Mouse (Mus musculus): ENCODE data around the gene Lims1. TPM values are rescaled to one million over a fixed set of nuclear protein-coding genes. Genes with fewer than 3 reads are reported as not detected.

Lims1 gene
- polyA plus RNA-seq, 1 experiment from 2014 or later = 111 TPM

DNA sequence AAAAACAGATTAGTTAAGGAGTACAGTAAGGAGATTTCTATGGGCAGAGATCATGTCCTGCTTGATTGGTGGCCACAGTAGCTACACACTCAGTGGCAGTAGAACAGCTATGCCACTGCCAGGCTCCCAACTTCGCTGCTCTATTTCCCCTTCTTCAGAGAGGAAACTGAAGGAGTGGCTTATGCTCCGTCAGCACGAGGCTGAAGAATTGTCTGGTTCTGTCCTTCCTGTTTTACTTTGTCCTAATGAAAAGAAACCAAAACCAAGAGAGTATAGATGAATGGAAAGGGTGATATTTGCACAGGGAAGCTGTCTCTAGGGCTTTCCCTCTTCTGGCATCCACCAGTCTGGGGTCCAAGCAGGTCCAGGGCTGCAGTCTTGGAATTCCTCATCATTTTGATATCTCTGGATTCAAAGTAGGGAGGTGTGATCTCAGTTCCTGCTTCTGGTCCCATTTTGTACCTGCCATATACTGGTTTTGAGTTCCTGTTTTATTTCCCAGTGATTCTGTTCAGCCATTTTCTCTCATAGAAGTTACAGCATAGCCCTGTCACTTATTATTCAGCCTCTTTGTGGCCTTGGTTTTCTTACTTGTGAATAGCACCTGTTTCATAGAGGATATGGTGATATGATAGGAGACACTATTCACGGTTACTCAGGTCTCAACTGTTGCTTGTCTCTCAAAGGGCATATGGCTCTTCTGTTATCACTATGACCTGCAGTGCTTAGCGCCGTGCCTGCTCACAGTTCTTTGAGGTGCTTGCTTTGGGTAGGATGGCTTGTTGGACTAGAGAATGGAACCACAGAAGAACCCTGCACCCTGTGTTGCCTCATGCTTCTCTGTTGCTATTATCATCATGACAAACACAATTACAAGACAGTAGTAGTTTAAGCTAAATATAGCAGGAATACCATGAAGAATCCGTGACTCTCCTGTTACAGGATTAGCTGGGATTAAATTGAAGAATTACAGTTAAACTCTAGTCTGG lies 70.1 kb downstream of the Lims1 start:
- Histone ChIP-seq H3K36me3 (no peaks in the 10 kb centered on the region), H3K27me3 (ENCODE audit: low read depth, poor library complexity, severe bottlenecking) (no peaks in the 10 kb centered on the region), H3K4me3 (no peak overlapping the region), H3K27ac (replicated peaks) (no peak overlapping the region), H3K9me3 (replicated peaks) (no peaks in the 10 kb centered on the region), H3K4me1 (no peaks in the 10 kb centered on the region)
- no peak for DNase-seq (ENCODE audit: low spot score)
- WGBS = 90% methylated on average over 7 of the region's 7 CpGs

DNA sequence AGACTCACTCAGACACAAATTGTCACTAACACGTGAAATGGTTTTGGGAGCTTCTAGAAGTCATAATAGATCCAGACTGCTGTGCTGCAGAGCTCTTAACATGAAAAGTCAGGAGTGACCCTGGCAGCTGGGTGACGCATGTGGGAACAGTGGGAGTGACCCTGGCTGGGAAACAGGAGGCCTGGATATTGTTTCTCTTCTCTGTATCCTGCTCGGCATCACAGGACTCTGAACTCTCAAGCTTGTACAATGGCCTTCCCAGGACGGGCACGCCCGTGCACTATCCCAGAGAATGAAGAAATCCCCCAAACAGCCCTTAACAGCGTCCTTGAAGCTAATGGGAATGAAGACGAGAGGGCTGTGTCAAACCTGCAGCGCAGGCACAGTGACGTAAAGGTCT lies 70.9 kb downstream of the Lims1 start:
- no peak overlapping the region for H3K4me3 ChIP-seq
- H3K36me3 ChIP-seq = peaks cover 4% of the 10 kb centered on the region
- no peaks in the 10 kb centered on the region for H3K27me3 ChIP-seq (ENCODE audit: low read depth, poor library complexity, severe bottlenecking)
- no peak overlapping the region for H3K27ac ChIP-seq (replicated peaks)
- DNase-seq (ENCODE audit: low spot score) = no peak
- no peaks in the 10 kb centered on the region for H3K9me3 ChIP-seq (replicated peaks)
- H3K4me1 ChIP-seq = no peaks in the 10 kb centered on the region
- WGBS = 87% methylated on average over 10 of the region's 10 CpGs

DNA sequence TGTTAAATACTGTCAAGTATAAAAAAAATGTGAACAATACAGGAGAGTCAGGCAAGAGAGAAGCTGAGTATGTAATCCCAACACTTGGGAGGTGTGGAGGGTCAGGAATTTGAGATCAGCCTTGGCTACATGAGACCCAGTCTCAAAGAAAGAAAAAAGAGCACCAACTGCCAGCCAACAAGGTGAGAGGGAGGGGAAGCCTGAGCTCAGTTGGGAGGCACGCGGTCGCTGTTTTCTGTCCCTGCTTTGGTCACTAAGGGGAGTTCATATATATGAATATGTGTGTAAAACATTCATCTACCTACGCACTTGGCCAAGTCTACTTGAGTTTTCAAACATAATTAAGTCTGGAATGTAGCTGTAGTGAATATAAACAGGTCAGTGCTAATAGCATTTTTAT lies 72.0 kb downstream of the Lims1 start:
- DNase-seq (ENCODE audit: low spot score) = no peak
- 96% methylated on average over 4 of the region's 4 CpGs for WGBS
- no peak overlapping the region for H3K27ac ChIP-seq (replicated peaks)
- no peaks in the 10 kb centered on the region for H3K9me3 ChIP-seq (replicated peaks)
- no peaks in the 10 kb centered on the region for H3K27me3 ChIP-seq (ENCODE audit: low read depth, poor library complexity, severe bottlenecking)
- H3K4me1 ChIP-seq = no peaks in the 10 kb centered on the region
- H3K36me3 ChIP-seq = peaks cover 6% of the 10 kb centered on the region
- no peak overlapping the region for H3K4me3 ChIP-seq

DNA sequence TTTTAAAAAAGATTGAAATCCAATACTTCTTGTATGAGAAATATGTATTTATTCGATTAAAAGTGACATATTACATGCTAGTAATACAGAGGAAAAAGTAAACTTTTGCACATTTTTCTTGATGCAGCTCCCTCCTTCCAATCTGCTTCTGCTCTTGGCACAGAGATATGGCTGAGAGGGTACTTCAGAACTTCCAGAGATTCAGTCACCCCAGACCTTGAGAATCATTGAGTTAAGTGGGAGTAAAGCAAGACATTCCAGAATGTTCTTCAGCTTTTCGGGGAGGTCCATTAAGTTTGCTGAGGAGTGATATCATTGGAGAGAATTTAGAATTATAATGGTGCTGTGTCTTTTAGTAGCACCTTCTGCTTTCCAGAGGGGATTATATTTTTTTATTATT lies 72.5 kb downstream of the Lims1 start:
- H3K4me3 ChIP-seq = no peak overlapping the region
- H3K27me3 ChIP-seq (ENCODE audit: low read depth, poor library complexity, severe bottlenecking) = no peaks in the 10 kb centered on the region
- H3K27ac ChIP-seq (replicated peaks) = no peak overlapping the region
- WGBS = 92% methylated on average over 2 of the region's 2 CpGs
- H3K4me1 ChIP-seq = no peaks in the 10 kb centered on the region
- no peaks in the 10 kb centered on the region for H3K9me3 ChIP-seq (replicated peaks)
- H3K36me3 ChIP-seq = peaks cover 6% of the 10 kb centered on the region
- no peak for DNase-seq (ENCODE audit: low spot score)

DNA sequence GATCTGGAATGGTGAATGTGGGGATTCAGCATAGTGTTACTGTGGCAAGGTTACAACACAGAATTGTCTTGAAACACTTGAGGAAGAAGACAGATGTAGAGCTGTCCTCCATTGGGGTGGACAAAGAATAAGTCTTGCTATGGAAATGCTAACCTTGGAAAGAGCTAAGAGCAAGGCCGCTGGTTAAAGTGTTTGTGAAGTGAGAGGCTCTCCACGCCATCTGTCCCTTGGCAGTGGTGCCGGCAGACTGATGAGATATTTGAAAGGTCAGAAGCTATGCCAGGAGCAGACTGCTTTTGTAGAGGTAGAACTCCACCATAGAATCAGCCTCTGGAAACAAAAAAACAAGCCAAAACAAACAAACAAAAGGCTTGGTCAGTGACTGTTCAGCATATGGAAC lies 73.3 kb downstream of the Lims1 start:
- Histone ChIP-seq H3K27ac (replicated peaks) (no peak overlapping the region), H3K36me3 (peaks cover 15% of the 10 kb centered on the region), H3K9me3 (replicated peaks) (no peaks in the 10 kb centered on the region), H3K4me1 (no peaks in the 10 kb centered on the region), H3K4me3 (no peak overlapping the region), H3K27me3 (ENCODE audit: low read depth, poor library complexity, severe bottlenecking) (no peaks in the 10 kb centered on the region)
- no peak for DNase-seq (ENCODE audit: low spot score)
- 95% methylated on average over 3 of the region's 3 CpGs for WGBS

DNA sequence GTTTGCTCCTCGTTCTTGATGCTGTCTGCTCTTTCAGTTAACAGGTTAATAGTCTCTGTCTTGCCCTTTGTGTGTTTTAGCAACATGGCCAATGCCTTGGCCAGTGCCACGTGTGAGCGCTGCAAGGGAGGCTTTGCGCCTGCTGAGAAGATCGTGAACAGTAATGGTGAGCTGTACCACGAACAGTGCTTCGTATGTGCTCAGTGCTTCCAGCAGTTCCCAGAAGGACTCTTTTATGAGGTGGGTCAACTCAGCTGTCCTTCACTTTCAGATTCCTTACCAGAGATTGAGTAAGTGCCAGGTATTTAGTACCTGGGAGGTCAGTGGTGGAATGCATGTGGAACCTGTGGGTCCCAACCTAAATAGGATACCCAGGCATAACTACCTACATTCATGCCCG lies 75.7 kb downstream of the Lims1 start:
- no peak for DNase-seq (ENCODE audit: low spot score)
- H3K4me1 ChIP-seq = no peaks in the 10 kb centered on the region
- H3K27ac ChIP-seq (replicated peaks) = no peak overlapping the region
- no peaks in the 10 kb centered on the region for H3K9me3 ChIP-seq (replicated peaks)
- 93% methylated on average over 8 of the region's 8 CpGs for WGBS
- no peak overlapping the region for H3K4me3 ChIP-seq
- peaks cover 31% of the 10 kb centered on the region for H3K36me3 ChIP-seq
- H3K27me3 ChIP-seq (ENCODE audit: low read depth, poor library complexity, severe bottlenecking) = no peaks in the 10 kb centered on the region

DNA sequence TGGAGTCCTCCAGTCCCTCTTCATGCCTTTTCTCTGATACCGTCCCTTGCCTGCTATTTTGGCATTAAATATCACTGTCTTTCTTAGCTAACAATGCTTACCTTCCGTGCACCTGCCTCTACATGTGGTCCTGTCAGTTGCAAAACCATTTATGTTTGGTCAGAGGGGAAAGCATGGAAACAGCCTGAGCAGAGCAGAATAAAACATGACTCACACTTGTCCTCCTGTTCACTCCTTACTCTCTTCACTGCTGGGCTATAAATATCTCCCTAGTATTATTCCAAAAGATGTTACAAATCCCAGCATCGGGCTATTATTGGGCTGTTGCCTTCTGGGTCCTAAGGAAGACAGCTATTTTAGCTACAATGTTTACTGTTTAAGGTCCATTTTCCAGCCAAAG lies 78.6 kb downstream of the Lims1 start:
- Histone ChIP-seq H3K9me3 (replicated peaks) (no peaks in the 10 kb centered on the region), H3K4me3 (no peak overlapping the region), H3K36me3 (peaks cover 41% of the 10 kb centered on the region), H3K27ac (replicated peaks) (no peak overlapping the region), H3K27me3 (ENCODE audit: low read depth, poor library complexity, severe bottlenecking) (no peaks in the 10 kb centered on the region), H3K4me1 (no peaks in the 10 kb centered on the region)
- no peak for DNase-seq (ENCODE audit: low spot score)
- 95% methylated on average over 3 of the region's 3 CpGs for WGBS

DNA sequence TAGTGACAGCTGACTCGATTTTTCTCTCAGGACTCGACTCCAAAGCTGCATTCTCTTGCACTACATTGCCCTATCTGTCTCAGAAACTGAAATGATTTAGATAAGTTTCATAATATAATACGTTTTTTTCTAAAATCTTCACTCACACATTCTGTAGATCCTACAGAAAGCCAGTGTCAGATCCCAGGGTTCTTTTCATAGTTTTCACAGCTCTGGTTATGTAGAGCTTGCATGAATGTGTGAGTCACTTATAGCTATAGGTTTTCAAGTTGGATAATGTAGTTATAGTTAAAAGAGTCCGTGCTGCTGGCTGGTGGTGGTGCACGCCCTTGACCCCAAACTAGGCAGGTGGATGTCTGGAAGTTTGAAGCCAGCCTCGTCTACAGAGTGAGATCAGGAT lies 81.4 kb downstream of the Lims1 start:
- no peak for DNase-seq (ENCODE audit: low spot score)
- no peak overlapping the region for H3K4me3 ChIP-seq
- no peak overlapping the region for H3K27ac ChIP-seq (replicated peaks)
- no peaks in the 10 kb centered on the region for H3K27me3 ChIP-seq (ENCODE audit: low read depth, poor library complexity, severe bottlenecking)
- no peaks in the 10 kb centered on the region for H3K4me1 ChIP-seq
- H3K9me3 ChIP-seq (replicated peaks) = no peaks in the 10 kb centered on the region
- 89% methylated on average over 6 of the region's 6 CpGs for WGBS
- peaks cover 48% of the 10 kb centered on the region for H3K36me3 ChIP-seq

DNA sequence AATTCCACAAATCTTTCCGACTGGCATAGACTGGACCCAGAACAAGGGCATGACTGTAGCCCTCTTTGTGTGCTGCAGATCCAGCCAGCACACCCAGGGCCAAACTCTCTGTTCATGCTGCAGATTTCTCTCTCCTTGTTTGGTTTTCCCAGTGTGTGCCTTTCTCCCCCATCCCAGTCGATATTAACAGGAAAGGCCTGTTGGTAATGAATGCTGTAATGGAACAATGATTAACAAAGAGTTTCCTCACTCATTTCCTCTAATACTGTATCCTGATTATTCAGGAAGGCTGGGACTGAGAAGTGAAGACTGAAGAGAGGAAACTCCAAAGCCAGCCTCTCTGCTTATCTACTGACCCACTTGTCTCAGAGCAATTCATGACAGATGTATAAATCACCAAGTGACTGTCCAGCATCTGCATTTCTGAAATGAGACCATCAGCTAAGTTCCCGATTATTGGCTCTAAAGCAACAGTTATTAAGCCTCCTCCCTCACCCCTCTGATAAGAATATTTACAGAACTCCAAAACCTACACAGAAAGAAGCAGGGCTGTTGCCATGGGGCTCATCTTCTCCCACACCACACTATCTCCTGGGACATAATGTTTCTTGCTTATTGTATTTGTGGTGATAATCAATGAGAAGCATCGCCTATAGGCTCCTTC lies 82.2 kb downstream of the Lims1 start:
- no peak overlapping the region for H3K27ac ChIP-seq (replicated peaks)
- H3K4me1 ChIP-seq = no peaks in the 10 kb centered on the region
- no peaks in the 10 kb centered on the region for H3K27me3 ChIP-seq (ENCODE audit: low read depth, poor library complexity, severe bottlenecking)
- WGBS = 88% methylated on average over 4 of the region's 4 CpGs
- H3K36me3 ChIP-seq = peaks cover 56% of the 10 kb centered on the region
- no peaks in the 10 kb centered on the region for H3K9me3 ChIP-seq (replicated peaks)
- DNase-seq (ENCODE audit: low spot score) = no peak
- H3K4me3 ChIP-seq = no peak overlapping the region

DNA sequence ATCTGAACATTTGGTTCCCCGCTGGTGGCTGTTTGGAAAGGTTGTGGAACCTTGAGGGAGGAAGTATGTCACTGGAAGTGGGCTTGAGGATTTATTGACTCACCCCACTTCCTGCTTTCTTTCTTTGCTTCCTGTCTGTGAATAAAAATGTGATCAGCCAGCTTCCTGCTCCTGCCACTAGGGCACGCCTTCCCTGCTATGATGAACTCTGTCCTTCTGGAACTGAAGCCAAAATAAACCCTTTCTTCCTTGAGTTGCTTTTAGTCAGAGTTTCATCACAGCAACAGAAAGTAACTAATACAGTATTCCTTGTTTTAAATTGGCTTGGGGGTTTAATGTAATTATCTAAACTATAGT lies 82.7 kb downstream of the Lims1 start:
- no peak for DNase-seq (ENCODE audit: low spot score)
- Histone ChIP-seq H3K27me3 (ENCODE audit: low read depth, poor library complexity, severe bottlenecking) (no peaks in the 10 kb centered on the region), H3K36me3 (peaks cover 59% of the 10 kb centered on the region), H3K27ac (replicated peaks) (no peak overlapping the region), H3K4me1 (no peaks in the 10 kb centered on the region), H3K4me3 (no peak overlapping the region), H3K9me3 (replicated peaks) (no peaks in the 10 kb centered on the region)
- WGBS = 88% methylated on average over 2 of the region's 2 CpGs

DNA sequence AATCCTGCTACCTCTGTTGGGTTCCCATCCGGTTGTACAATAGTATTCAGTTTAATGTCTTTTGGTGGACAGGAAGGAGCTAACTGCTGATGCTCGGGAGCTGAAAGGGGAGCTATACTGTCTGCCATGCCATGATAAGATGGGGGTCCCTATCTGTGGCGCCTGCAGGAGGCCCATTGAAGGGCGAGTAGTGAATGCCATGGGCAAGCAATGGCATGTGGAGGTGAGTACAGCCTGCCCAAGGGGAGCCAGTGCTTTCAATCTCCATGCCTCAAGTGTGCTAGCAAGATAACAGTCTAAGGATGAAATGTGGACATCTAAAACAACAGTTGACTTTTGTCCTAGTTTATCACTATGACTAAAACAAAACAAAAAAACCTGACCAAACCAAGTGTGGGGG lies 89.1 kb downstream of the Lims1 start:
- WGBS = 84% methylated on average over 4 of the region's 4 CpGs
- Histone ChIP-seq H3K36me3 (peaks cover 88% of the 10 kb centered on the region), H3K27me3 (ENCODE audit: low read depth, poor library complexity, severe bottlenecking) (no peaks in the 10 kb centered on the region), H3K27ac (replicated peaks) (no peak overlapping the region), H3K9me3 (replicated peaks) (no peaks in the 10 kb centered on the region), H3K4me1 (no peaks in the 10 kb centered on the region), H3K4me3 (no peak overlapping the region)
- DNase-seq (ENCODE audit: low spot score) = no peak

DNA sequence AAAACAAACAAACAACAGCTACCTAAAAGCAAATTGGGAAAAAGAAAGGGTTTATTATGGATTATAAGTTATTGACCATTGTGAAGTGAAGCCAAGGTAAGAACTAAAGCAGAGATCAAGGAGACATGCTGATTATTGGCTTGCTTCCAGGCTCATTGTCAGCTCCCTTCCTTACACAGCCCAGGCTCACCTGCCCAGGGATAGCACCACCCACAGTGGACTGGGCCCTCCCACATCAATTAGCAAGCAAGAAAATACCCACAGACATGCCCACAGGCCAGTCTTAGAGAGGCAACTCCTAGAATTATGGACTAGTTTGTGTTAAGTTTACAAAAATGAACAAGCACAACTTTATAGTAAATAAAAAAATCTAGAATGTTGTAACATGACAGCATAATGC lies 89.6 kb downstream of the Lims1 start:
- Histone ChIP-seq H3K27me3 (ENCODE audit: low read depth, poor library complexity, severe bottlenecking) (no peaks in the 10 kb centered on the region), H3K9me3 (replicated peaks) (no peaks in the 10 kb centered on the region), H3K4me1 (no peaks in the 10 kb centered on the region), H3K27ac (replicated peaks) (no peak overlapping the region), H3K4me3 (no peak overlapping the region), H3K36me3 (peaks cover 92% of the 10 kb centered on the region)
- no peak for DNase-seq (ENCODE audit: low spot score)

DNA sequence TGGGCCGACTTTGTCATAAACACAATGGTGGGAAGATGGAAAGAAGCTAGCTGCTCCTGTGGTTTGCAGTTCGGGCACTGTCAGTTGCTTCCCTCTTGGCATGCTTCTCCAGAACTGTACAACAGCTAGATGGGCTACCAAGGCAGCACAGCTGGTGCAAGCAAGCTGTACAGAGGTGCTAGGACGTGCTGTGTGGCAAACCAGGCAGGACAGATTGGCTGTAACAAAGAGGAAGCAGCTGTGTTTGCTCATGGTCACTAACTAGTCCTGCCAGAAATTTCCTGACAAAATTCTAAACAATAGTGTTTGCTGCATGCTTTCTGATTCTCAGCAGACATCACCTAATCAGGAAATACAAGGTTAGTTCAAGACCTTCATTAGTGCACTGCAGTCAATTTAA lies 93.4 kb downstream of the Lims1 start:
- DNase-seq (ENCODE audit: low spot score) = no peak
- WGBS = 90% methylated on average over 3 of the region's 3 CpGs

More for the DNA sequence above, 93.4 kb downstream of the Lims1 start:
- Histone ChIP-seq H3K36me3 (peaks cover 81% of the 10 kb centered on the region), H3K27me3 (ENCODE audit: low read depth, poor library complexity, severe bottlenecking) (no peaks in the 10 kb centered on the region), H3K4me1 (no peaks in the 10 kb centered on the region), H3K27ac (replicated peaks) (no peak overlapping the region), H3K4me3 (no peak overlapping the region), H3K9me3 (replicated peaks) (no peaks in the 10 kb centered on the region)

Data from midbrain, embryonic 10.5 days (tissue).